Mouse (Mus musculus): ENCODE results near the gene Btbd9. TPM values are rescaled to one million over a fixed set of nuclear protein-coding genes. Genes with fewer than 3 reads are reported as not detected.
A peak's percentile ranks its signal among the peaks of the same experiment; 100 is the strongest.
"Not testable (repeated sequence)": the region's sequence is repeated elsewhere in the genome, so short reads cannot be mapped to it uniquely, and the experiment has no call there.

Gene Btbd9
- 32.1 and 32.7 TPM in 2 replicates for polyA plus RNA-seq (2012; rRNA removed)

GRCm38 (mm10) chr17:30575941-30576773 is at the start of gene Btbd9:
Gene Btbd9 (minus strand): TSS chr17:30576488.
- Histone ChIP-seq H3K27me3 (ENCODE audit: control insufficient read depth, insufficient read depth, low read length) (no peaks in the 10 kb centered on the region), H3K4me1 (ENCODE audit: control insufficient read depth, insufficient read depth, low read length) (peaks cover 6% of the 10 kb centered on the region), H3K27ac (ENCODE audit: insufficient read depth, low read length) (peak within 1 kb of the TSS; percentile 97), H3K4me3 (replicated peaks; ENCODE audit: insufficient read depth, low read depth, low read length) (peak within 1 kb of the TSS; percentile 92)
- WGBS: 1% methylated on average over 93 of the region's 94 CpGs
- peak; percentile 95 to 100 for DNase-seq
- TF ChIP-seq POLR2A (IDR thresholded peaks at IDR 0.05; ENCODE audit: borderline replicate concordance, insufficient read depth, low read length) (peak; percentile 97), CTCF (IDR thresholded peaks at IDR 0.05; ENCODE audit: borderline replicate concordance, insufficient read depth, low read depth, low read length) (no peak)

DNA sequence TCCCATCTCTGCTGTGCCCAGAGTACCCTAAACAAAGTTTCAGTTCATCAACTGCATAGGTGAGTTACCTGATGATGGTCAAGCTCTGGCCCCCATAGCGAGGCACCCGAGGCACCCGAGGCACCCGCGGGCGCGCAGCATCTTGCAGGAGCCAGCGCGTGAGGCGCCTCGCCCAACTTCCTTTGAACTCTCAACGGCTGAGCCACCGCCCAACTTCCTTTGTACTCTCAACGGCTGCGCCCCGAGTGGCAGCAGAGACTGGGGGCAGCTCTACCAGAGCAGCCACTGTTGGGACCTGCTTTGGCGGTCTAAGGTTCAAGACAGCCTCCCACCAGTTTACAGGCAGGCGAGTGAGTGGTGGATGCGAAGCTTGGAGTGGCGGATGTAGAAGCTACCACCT is 47.8 kb upstream of the Btbd9 start, which contains the start of gene Dnah8:
Gene Dnah8 (plus strand): TSS at position 223 of the 400 bp plus-strand sequence.
- not testable (repeated sequence) for H3K27me3 ChIP-seq (ENCODE audit: control insufficient read depth, insufficient read depth, low read length); H3K4me3 ChIP-seq (replicated peaks; ENCODE audit: insufficient read depth, low read depth, low read length); DNase-seq; H3K27ac ChIP-seq (ENCODE audit: insufficient read depth, low read length); H3K4me1 ChIP-seq (ENCODE audit: control insufficient read depth, insufficient read depth, low read length)
- WGBS: no CpG with 5 or more reads among the region's 20 CpGs

- H3K4me3 ChIP-seq (replicated peaks; ENCODE audit: insufficient read depth, low read depth, low read length): no peak overlapping the region
- no peak for DNase-seq
- H3K4me1 ChIP-seq (ENCODE audit: control insufficient read depth, insufficient read depth, low read length): no peaks in the 10 kb centered on the region
- no peak overlapping the region for H3K27ac ChIP-seq (ENCODE audit: insufficient read depth, low read length)
- TF ChIP-seq CTCF (IDR thresholded peaks at IDR 0.05; ENCODE audit: borderline replicate concordance, insufficient read depth, low read depth, low read length) (no peak), POLR2A (IDR thresholded peaks at IDR 0.05; ENCODE audit: borderline replicate concordance, insufficient read depth, low read length) (no peak)
- WGBS: 77% methylated on average over 3 of the region's 3 CpGs
- no peaks in the 10 kb centered on the region for H3K27me3 ChIP-seq (ENCODE audit: control insufficient read depth, insufficient read depth, low read length)
These were observed 46.9 kb upstream of the Btbd9 start for GRCm38 (mm10) chr17:30623200-30623599.

DNA sequence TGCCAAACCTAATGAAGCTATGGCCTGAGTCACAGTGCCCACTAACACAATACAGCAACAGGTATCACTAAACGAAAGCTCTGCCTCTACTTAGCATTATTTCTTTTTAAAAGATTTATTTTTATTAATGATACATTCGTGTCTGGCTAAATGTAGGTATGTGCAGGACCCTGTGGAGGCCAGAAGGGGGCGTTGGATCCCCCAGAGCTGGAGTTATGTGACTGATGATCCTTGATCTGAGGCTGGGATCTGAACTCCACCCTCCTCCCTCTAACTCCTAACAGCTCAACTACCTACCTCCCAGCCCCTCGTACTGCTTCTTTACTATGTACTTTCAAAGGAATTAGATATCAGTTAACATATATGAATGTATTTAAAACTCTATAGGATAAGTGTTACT is 45.2 kb upstream of the Btbd9 start:
- Histone ChIP-seq H3K27me3 (ENCODE audit: control insufficient read depth, insufficient read depth, low read length) (no peaks in the 10 kb centered on the region), H3K4me1 (ENCODE audit: control insufficient read depth, insufficient read depth, low read length) (no peaks in the 10 kb centered on the region), H3K27ac (ENCODE audit: insufficient read depth, low read length) (no peak overlapping the region), H3K4me3 (replicated peaks; ENCODE audit: insufficient read depth, low read depth, low read length) (no peak overlapping the region)
- DNase-seq: no peak
- 69% methylated on average over 4 of the region's 4 CpGs for WGBS
- TF ChIP-seq CTCF (IDR thresholded peaks at IDR 0.05; ENCODE audit: borderline replicate concordance, insufficient read depth, low read depth, low read length) (no peak), POLR2A (IDR thresholded peaks at IDR 0.05; ENCODE audit: borderline replicate concordance, insufficient read depth, low read length) (no peak)

DNA sequence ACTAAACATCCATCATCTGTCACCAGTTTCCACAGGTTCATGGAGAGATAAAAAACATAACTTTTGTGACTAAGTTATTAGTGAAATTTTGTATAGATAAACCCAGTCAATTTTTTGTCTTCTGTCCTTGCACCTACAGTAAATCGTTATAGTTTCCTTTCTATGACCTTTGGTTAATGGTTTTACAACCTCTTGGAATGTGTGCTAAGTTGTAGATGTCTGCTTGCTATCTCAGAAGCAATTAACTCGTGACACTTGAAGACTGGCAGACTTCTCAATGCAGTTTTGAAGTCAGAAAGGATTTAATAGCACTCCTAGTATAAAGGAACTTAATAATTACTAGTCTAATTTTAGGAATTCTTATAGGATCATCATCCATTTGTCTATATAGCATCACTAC is 44.3 kb upstream of the Btbd9 start:
- Histone ChIP-seq H3K27ac (ENCODE audit: insufficient read depth, low read length) (no peak overlapping the region), H3K4me1 (ENCODE audit: control insufficient read depth, insufficient read depth, low read length) (no peaks in the 10 kb centered on the region), H3K27me3 (ENCODE audit: control insufficient read depth, insufficient read depth, low read length) (no peaks in the 10 kb centered on the region), H3K4me3 (replicated peaks; ENCODE audit: insufficient read depth, low read depth, low read length) (no peak overlapping the region)
- no peak for DNase-seq
- 77% methylated on average over 2 of the region's 2 CpGs for WGBS
- no peak for TF ChIP-seq POLR2A (IDR thresholded peaks at IDR 0.05; ENCODE audit: borderline replicate concordance, insufficient read depth, low read length)
- no peak for TF ChIP-seq CTCF (IDR thresholded peaks at IDR 0.05; ENCODE audit: borderline replicate concordance, insufficient read depth, low read depth, low read length)

DNA sequence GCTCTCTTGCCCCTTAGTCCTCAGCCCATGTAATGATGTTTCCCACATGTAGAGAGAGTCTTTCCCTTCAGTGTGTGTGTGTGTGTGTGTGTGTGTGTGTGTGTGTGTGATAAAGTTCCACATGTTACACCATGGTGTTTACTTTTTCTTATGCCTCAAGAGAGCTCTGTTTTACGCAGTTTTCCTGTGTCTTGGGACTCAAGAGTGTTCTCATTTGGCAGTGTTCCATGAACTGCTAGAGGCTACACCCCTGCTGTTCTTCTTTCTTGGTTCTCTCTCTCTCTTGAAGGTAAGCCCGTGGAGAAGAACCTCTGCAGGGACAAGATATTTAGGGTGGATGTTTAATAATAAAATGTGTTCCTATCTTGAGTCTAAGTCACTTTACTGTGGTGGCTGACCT is 42.9 kb upstream of the Btbd9 start:
- 18% methylated on average over 2 of the region's 2 CpGs for WGBS
- no peak overlapping the region for H3K4me3 ChIP-seq (replicated peaks; ENCODE audit: insufficient read depth, low read depth, low read length)
- H3K27me3 ChIP-seq (ENCODE audit: control insufficient read depth, insufficient read depth, low read length): no peaks in the 10 kb centered on the region
- TF ChIP-seq POLR2A (IDR thresholded peaks at IDR 0.05; ENCODE audit: borderline replicate concordance, insufficient read depth, low read length) (no peak), CTCF (IDR thresholded peaks at IDR 0.05; ENCODE audit: borderline replicate concordance, insufficient read depth, low read depth, low read length) (no peak)
- H3K4me1 ChIP-seq (ENCODE audit: control insufficient read depth, insufficient read depth, low read length): no peaks in the 10 kb centered on the region
- H3K27ac ChIP-seq (ENCODE audit: insufficient read depth, low read length): no peak overlapping the region
- DNase-seq: no peak

GRCm38 (mm10) chr17:30618136-30618891 is 42.0 kb upstream of the Btbd9 start:
- H3K27me3 ChIP-seq (ENCODE audit: control insufficient read depth, insufficient read depth, low read length): no peaks in the 10 kb centered on the region
- no peak for TF ChIP-seq CTCF (IDR thresholded peaks at IDR 0.05; ENCODE audit: borderline replicate concordance, insufficient read depth, low read depth, low read length)
- TF ChIP-seq POLR2A (IDR thresholded peaks at IDR 0.05; ENCODE audit: borderline replicate concordance, insufficient read depth, low read length): no peak
- no peak overlapping the region for H3K27ac ChIP-seq (ENCODE audit: insufficient read depth, low read length)
- no peak for DNase-seq
- no peaks in the 10 kb centered on the region for H3K4me1 ChIP-seq (ENCODE audit: control insufficient read depth, insufficient read depth, low read length)
- 81% methylated on average over 3 of the region's 3 CpGs for WGBS
- H3K4me3 ChIP-seq (replicated peaks; ENCODE audit: insufficient read depth, low read depth, low read length): no peak overlapping the region

DNA sequence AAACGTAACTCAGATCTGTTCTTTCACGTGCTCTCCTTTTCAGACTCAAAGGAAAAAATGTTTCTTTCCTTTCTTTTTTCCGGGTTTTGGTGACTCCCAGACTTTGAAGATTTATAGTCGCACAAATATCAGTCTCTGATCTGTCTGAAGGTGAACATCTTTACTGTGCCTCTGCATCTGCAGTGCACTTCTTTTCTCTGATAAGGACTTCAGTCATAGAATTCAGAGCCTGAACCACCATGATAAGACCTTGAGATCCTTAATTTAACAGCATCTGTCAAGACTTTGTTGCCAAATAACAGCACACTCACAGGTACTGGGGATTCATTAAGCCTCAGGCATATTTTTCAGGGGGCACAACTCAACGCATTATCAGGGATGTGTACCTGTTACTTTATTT is 39.9 kb upstream of the Btbd9 start:
- 90% methylated on average over 5 of the region's 5 CpGs for WGBS
- Histone ChIP-seq H3K4me3 (replicated peaks; ENCODE audit: insufficient read depth, low read depth, low read length) (no peak overlapping the region), H3K27me3 (ENCODE audit: control insufficient read depth, insufficient read depth, low read length) (no peaks in the 10 kb centered on the region), H3K27ac (ENCODE audit: insufficient read depth, low read length) (no peak overlapping the region), H3K4me1 (ENCODE audit: control insufficient read depth, insufficient read depth, low read length) (no peaks in the 10 kb centered on the region; the same call in 1 of the 2 replicates)
- TF ChIP-seq CTCF (IDR thresholded peaks at IDR 0.05; ENCODE audit: borderline replicate concordance, insufficient read depth, low read depth, low read length) (no peak), POLR2A (IDR thresholded peaks at IDR 0.05; ENCODE audit: borderline replicate concordance, insufficient read depth, low read length) (no peak)
- DNase-seq: no peak
